Mouse (Mus musculus): ENCODE data around the gene Mafg. TPM values are rescaled to one million over a fixed set of nuclear protein-coding genes. Genes with fewer than 3 reads are reported as not detected.

Gene Mafg
- polyA plus RNA-seq, 1 experiment from 2014 or later = 20.2 TPM

DNA sequence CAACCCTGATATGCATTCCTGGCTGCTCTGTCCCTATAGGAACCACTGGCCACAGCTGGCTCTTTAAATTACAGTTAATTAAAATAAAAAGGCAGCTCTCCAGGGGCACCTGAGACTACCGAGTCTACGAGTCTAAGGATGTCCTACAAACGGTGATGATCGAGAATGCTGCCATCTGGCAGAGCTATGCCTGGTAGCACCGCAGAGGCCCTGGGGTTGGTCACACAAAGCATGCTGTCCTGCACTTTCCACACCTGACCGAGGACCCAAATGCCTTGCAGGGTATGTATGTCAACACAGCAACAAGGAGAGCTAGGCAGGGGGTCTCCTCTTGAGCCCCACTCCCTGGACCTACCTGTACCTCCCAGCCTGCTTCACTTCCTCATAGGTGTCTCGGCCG, 19.4 kb downstream of the Mafg start:
- H3K36me3 ChIP-seq (replicated peaks) = peaks cover 83% of the 10 kb centered on the region
- H3K27me3 ChIP-seq (ENCODE audit: poor library complexity, severe bottlenecking) = peaks cover 10% of the 10 kb centered on the region
- WGBS = 95% methylated on average over 8 of the region's 8 CpGs
- no peaks in the 10 kb centered on the region; the same call in 1 of the 2 replicates for H3K9me3 ChIP-seq
- no peak for DNase-seq (ENCODE audit: extremely low spot score, low spot score)
- peaks cover 40% of the 10 kb centered on the region for H3K4me1 ChIP-seq
- no peak overlapping the region for H3K4me3 ChIP-seq
- no peak overlapping the region for H3K27ac ChIP-seq

DNA sequence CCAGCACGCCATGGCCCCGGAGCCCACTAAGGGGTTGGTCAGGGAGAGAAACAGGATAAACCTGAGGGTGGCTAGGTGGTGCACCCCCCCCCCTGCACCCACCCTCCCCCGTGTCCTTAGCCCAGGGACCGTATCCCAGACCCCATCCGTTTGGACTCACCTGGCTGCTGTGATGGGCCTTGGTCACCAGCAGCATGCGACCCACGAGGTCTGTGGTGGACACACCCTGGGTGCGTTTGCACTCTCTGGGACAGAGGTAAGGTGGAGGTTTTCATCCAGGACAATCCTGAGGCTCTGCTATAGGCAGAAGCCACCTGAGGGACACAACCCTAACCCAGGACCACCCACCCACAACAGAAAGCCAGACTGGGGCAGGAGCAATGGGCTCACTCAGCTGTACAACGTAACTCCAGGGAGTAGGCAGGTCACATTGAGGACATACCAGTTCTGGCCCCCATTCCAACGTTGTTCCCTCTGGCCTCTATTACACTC, 19.9 kb downstream of the Mafg start:
- WGBS = 94% methylated on average over 10 of the region's 10 CpGs
- H3K36me3 ChIP-seq (replicated peaks) = peaks cover 78% of the 10 kb centered on the region
- DNase-seq (ENCODE audit: extremely low spot score, low spot score) = no peak

GRCm38 (mm10) chr11:120612763-120613162, 20.6 kb downstream of the Mafg start:
- Histone ChIP-seq H3K4me1 (peaks cover 43% of the 10 kb centered on the region), H3K27me3 (ENCODE audit: poor library complexity, severe bottlenecking) (peaks cover 22% of the 10 kb centered on the region), H3K27ac (0 out of 2 replicates have a peak overlapping the region, but pooled peaks have one; percentile 22), H3K4me3 (0 out of 2 replicates have a peak overlapping the region, but pooled peaks have one; percentile 17), H3K36me3 (replicated peaks) (peaks cover 71% of the 10 kb centered on the region), H3K9me3 (no peaks in the 10 kb centered on the region)
- WGBS = 56% methylated on average over 6 of the region's 6 CpGs
- DNase-seq (ENCODE audit: extremely low spot score, low spot score) = peak; percentile 69

More for the DNA sequence above, 19.9 kb downstream of the Mafg start:
- Histone ChIP-seq H3K4me3 (no peak overlapping the region; the same call in 1 of the 2 replicates), H3K27me3 (ENCODE audit: poor library complexity, severe bottlenecking) (peaks cover 14% of the 10 kb centered on the region), H3K4me1 (peaks cover 43% of the 10 kb centered on the region), H3K9me3 (no peaks in the 10 kb centered on the region; the same call in 1 of the 2 replicates), H3K27ac (no peak overlapping the region)

DNA sequence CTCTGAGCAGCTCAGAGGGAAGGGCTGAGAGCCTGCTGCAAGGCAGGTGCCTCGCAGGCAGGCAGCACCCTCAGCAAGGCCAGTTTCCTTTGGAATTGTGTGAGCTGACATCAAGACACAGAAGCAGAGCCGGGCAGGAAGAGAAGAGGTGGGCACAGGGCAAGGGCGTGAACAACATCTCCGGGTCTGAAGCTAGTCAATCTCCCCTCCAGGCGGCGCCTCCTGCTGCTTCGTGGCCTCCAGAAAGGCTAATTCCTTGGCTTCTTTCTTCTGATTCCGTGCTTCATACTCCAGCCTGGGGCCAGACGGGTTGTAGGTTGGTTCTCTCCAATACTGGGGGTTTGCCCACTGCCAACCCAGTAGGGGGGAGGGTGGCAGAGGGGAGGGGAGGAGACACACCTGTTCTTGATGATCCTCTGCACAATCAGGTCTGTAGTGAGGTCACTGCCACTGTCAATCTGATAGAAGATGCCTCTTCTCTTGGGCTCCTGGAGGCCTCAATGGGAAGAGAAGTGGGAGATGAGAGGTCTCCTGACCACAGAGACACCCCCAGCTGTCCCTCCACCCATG, 22.8 kb downstream of the Mafg start:
- Histone ChIP-seq H3K9me3 (no peaks in the 10 kb centered on the region), H3K4me1 (peaks cover 29% of the 10 kb centered on the region), H3K4me3 (peak overlapping the region; percentile 7; the same call in 1 of the 2 replicates), H3K36me3 (replicated peaks) (peaks cover 85% of the 10 kb centered on the region), H3K27ac (no peak overlapping the region), H3K27me3 (ENCODE audit: poor library complexity, severe bottlenecking) (peaks cover 38% of the 10 kb centered on the region)
- no peak for DNase-seq (ENCODE audit: extremely low spot score, low spot score)
- WGBS = 83% methylated on average over 9 of the region's 9 CpGs

DNA sequence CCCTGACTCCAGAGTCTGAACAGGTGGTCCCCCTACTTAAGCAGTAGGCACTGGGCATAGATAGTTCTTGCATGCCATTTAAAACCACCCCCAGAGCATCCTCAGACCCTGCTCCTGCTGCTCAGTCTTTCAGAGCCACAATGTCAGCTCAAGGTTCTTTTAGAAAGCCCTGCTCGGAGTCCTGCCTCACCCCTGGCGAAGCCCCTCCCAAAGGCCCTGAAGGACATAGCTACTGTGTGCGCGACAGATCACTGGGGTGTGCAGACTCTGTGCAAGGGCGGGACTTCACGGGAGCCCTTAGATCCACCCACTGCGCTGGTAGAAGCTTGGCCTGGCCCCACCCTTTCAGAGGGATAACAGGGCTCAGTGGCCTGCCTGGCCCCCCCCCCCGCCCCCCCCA, 24.1 kb downstream of the Mafg start:
- Histone ChIP-seq H3K4me1 (peaks cover 27% of the 10 kb centered on the region), H3K4me3 (peak overlapping the region; percentile 44; the same call in 1 of the 2 replicates), H3K9me3 (no peaks in the 10 kb centered on the region), H3K27me3 (ENCODE audit: poor library complexity, severe bottlenecking) (peaks cover 38% of the 10 kb centered on the region), H3K36me3 (replicated peaks) (peaks cover 85% of the 10 kb centered on the region), H3K27ac (no peak overlapping the region)
- no peak for DNase-seq (ENCODE audit: extremely low spot score, low spot score)
- 40% methylated on average over 8 of the region's 8 CpGs for WGBS

GRCm38 (mm10) chr11:120608241-120609034, 25.0 kb downstream of the Mafg start, which contains the start of gene Npb:
Gene Npb (plus strand): TSS chr11:120608477.
- H3K36me3 ChIP-seq (replicated peaks) = peaks cover 85% of the 10 kb centered on the region
- DNase-seq (ENCODE audit: extremely low spot score, low spot score) = no peak
- peaks cover 27% of the 10 kb centered on the region for H3K4me1 ChIP-seq
- peak within 1 kb of the TSS; percentile 60 for H3K27ac ChIP-seq
- 8% methylated on average over 45 of the region's 45 CpGs for WGBS
- H3K9me3 ChIP-seq = no peaks in the 10 kb centered on the region
- peak within 1 kb of the TSS; percentile 44 for H3K4me3 ChIP-seq
- peaks cover 38% of the 10 kb centered on the region for H3K27me3 ChIP-seq (ENCODE audit: poor library complexity, severe bottlenecking)

DNA sequence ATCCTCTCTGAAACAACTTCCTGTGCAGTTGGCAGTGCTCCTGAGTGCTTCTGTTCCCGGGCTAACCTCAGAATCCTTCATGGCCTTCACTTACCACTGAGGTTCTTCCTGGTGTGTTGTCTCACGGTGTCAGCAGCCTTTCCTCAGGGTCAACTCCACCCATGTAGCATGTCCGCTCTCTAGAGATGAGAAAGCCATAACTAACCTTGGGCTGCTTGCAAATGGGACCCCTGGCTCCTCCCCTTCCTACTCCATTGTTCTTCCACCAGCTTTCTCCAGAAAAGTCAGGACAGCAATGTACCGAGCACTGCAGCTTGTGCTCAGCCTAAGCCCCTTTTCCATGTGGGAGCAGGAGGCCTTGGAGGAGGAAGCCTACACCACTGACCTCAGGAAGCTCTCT, 26.6 kb downstream of the Mafg start:
- H3K9me3 ChIP-seq = no peaks in the 10 kb centered on the region
- H3K4me3 ChIP-seq = no peak overlapping the region
- H3K36me3 ChIP-seq (replicated peaks) = peaks cover 85% of the 10 kb centered on the region
- no peak for DNase-seq (ENCODE audit: extremely low spot score, low spot score)
- peaks cover 27% of the 10 kb centered on the region for H3K4me1 ChIP-seq
- H3K27ac ChIP-seq = no peak overlapping the region
- H3K27me3 ChIP-seq (ENCODE audit: poor library complexity, severe bottlenecking) = peaks cover 38% of the 10 kb centered on the region
- WGBS = 79% methylated on average over 4 of the region's 4 CpGs

- H3K4me3 ChIP-seq = no peak overlapping the region
- H3K27me3 ChIP-seq (ENCODE audit: poor library complexity, severe bottlenecking) = peaks cover 38% of the 10 kb centered on the region
- H3K4me1 ChIP-seq = peaks cover 27% of the 10 kb centered on the region
- no peak for DNase-seq (ENCODE audit: extremely low spot score, low spot score)
- no peaks in the 10 kb centered on the region for H3K9me3 ChIP-seq
- H3K36me3 ChIP-seq (replicated peaks) = peaks cover 82% of the 10 kb centered on the region
- 94% methylated on average over 7 of the region's 7 CpGs for WGBS
- no peak overlapping the region for H3K27ac ChIP-seq
These were observed 27.7 kb downstream of the Mafg start for GRCm38 (mm10) chr11:120605667-120606066.

- H3K4me1 ChIP-seq = peaks cover 30% of the 10 kb centered on the region
- 74% methylated on average over 2 of the region's 2 CpGs for WGBS
- H3K36me3 ChIP-seq (replicated peaks) = peaks cover 79% of the 10 kb centered on the region
- H3K27me3 ChIP-seq (ENCODE audit: poor library complexity, severe bottlenecking) = peaks cover 23% of the 10 kb centered on the region
- no peak for DNase-seq (ENCODE audit: extremely low spot score, low spot score)
- no peaks in the 10 kb centered on the region for H3K9me3 ChIP-seq
- no peak overlapping the region for H3K27ac ChIP-seq
- no peak overlapping the region for H3K4me3 ChIP-seq
These were observed 29.9 kb downstream of the Mafg start for GRCm38 (mm10) chr11:120603545-120603944.

GRCm38 (mm10) chr11:120600716-120601115, 32.7 kb downstream of the Mafg start:
- DNase-seq (ENCODE audit: extremely low spot score, low spot score) = no peak
- H3K27me3 ChIP-seq (ENCODE audit: poor library complexity, severe bottlenecking) = no peaks in the 10 kb centered on the region
- no peaks in the 10 kb centered on the region for H3K9me3 ChIP-seq
- WGBS = 94% methylated on average over 3 of the region's 3 CpGs
- no peak overlapping the region for H3K27ac ChIP-seq
- H3K4me3 ChIP-seq = no peak overlapping the region
- H3K36me3 ChIP-seq (replicated peaks) = peaks cover 80% of the 10 kb centered on the region
- H3K4me1 ChIP-seq = peaks cover 38% of the 10 kb centered on the region

- H3K9me3 ChIP-seq = no peaks in the 10 kb centered on the region
- peaks cover 44% of the 10 kb centered on the region for H3K4me1 ChIP-seq
- H3K27me3 ChIP-seq (ENCODE audit: poor library complexity, severe bottlenecking) = no peaks in the 10 kb centered on the region
- peak overlapping the region; percentile 100 for H3K4me3 ChIP-seq
- whole genome bisulfite sequencing = 55% methylated on average over 17 of the region's 17 CpGs
- no peak for DNase-seq (ENCODE audit: extremely low spot score, low spot score)
- H3K36me3 ChIP-seq (replicated peaks) = peaks cover 80% of the 10 kb centered on the region
- H3K27ac ChIP-seq = peak overlapping the region; percentile 99
These were observed 34.3 kb downstream of the Mafg start for GRCm38 (mm10) chr11:120598990-120599549.

DNA sequence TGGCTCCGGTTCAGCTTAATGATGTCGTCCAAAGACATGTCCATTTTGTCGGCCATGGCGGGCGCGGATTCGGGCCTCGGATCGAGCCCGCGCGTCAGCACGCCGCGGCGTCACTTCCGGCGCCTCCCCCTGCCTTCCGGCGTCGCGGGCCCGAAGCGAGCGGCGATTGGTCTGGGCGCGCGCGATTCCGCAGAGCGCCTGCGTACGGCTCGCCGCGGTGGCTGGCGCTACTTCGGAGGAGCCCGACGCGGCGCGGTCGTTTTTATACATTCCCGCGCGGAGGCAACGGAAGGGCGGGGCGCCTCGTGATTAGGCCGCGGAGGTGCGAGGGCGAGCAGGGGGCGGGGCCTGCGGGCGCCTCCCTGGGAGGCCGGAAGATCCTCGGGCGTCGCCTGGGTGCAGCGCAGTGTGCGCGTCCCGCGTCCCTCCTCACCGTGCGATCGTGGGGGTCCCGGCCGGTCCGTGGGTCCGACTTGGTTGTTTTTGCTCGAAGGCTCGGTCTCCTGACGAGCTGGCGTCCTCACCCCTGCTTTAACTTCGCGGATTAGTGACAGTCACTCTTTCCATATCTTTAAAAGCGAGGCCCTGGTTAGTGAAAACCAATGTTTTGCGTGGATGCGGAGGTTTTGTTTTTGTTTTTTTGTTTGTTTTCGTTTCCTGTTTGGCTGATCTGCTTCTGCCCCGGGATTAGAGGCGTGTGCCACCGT, 35.0 kb downstream of the Mafg start, which contains the start of the genes Alyref and Anapc11:
TSS of gene Alyref (minus strand) at position 83 of the 707 bp plus-strand sequence.
TSS of gene Anapc11 (plus strand) at position 139 of the 707 bp plus-strand sequence.
- Histone ChIP-seq H3K27me3 (ENCODE audit: poor library complexity, severe bottlenecking) (no peaks in the 10 kb centered on the region), H3K4me1 (peaks cover 44% of the 10 kb centered on the region), H3K36me3 (replicated peaks) (peaks cover 80% of the 10 kb centered on the region), H3K27ac (peak within 1 kb of the TSS; percentile 99), H3K4me3 (peak within 1 kb of the TSS; percentile 100), H3K9me3 (no peaks in the 10 kb centered on the region)
- under 1% methylated on average over 88 of the region's 88 CpGs for WGBS
- DNase-seq (ENCODE audit: extremely low spot score, low spot score) = peak; percentile 93
